Mouse (Mus musculus): ENCODE data around the gene Fdx1.

Gene Fdx1

GRCm38 (mm10) chr9:51961190-51961909 is 2.0 kb downstream of the Fdx1 start:
- DNase-seq = no peak

DNA sequence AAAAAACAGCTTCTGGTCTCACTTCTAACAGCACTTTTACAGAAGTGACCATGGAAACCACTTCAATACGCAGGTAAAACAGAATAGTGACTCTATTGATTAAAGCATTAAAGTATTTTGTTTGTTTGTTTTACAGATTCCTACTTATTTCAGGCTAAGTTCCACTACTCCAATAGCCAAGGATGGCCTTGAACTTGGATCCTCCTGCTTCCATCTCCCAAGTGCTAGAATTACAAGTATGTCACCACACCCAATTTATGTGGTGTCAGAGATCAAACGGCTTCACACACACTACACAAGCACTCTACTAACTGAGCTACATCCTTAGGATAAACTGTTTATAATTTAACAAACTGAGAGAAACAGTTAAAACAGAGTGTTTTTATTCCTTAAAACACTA is 3.0 kb downstream of the Fdx1 start:
- DNase-seq = no peak

GRCm38 (mm10) chr9:51958981-51959380 is 4.4 kb downstream of the Fdx1 start:
- no peak for DNase-seq

GRCm38 (mm10) chr9:51957025-51957424 is 6.3 kb downstream of the Fdx1 start:
- DNase-seq = no peak

- DNase-seq = no peak
Measured at GRCm38 (mm10) chr9:51956484-51956883, 6.9 kb downstream of the Fdx1 start.

GRCm38 (mm10) chr9:51951337-51951736 is 12.0 kb downstream of the Fdx1 start:
- peak; percentile 38 for DNase-seq

- no peak for DNase-seq
Measured at GRCm38 (mm10) chr9:51950667-51951066, 12.7 kb downstream of the Fdx1 start.

DNA sequence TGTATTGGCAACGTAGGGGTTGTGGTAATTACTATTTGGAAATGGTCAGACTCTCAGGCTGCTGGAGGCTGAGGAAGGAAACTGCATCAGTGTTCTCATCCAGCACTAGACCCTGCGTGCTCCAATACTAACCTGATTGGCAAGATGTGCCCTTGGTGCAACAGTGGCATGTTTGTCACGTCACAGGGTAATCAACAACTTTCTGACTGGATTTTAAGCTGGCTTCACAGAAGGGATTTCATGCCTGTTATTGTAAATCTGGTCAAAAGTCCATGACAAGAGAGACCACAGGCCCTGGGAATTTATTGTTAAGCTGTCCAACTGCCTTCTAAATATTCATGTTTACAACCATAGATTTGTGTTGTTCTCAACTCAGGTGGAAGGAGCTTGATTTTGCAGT is 13.1 kb downstream of the Fdx1 start:
- DNase-seq = no peak

- no peak for DNase-seq
Measured at GRCm38 (mm10) chr9:51943934-51944333, 19.4 kb downstream of the Fdx1 start.

DNA sequence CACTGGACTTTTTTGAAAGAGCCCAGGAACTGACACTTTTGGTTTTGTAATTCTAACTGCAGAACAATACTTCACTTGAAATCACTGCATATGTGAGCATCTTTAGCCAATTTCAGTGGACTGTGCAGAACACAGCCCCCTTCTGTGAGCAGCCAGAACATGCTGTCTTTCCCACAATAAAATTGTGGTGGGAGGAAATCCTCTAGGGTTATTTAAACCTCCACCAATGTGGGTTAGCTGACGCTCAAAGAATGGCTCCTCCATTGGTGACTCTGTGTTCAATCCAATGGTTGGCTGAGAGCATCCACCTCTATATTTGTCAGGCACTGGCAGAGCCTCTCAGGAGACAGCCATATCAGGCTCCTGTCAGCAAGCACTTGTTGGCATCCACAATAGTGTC is 28.7 kb downstream of the Fdx1 start:
- DNase-seq = no peak

DNA sequence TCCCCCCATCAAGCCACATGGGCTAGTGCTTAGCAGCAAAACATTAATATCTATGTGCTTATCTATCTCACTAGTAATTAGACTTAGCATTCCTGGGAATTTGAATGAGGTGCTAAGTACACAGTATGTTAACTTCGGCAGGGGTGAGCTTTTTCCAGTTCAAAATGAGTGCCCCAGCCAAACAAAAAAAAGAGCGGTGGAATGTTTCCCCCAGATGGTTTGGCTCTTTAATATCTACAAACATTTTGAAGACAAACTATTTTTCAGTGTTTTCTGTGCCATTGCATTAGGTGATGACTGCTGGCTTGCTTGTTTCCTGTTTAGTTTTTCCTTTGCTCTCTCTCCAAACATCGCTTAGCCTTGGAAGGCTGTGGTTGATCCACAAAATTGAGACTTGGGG is 31.4 kb downstream of the Fdx1 start:
- peak; percentile 10 for DNase-seq

- DNase-seq = no peak
Measured at GRCm38 (mm10) chr9:51931054-51931690, 32.2 kb downstream of the Fdx1 start.

GRCm38 (mm10) chr9:51929972-51930371 is 33.4 kb downstream of the Fdx1 start:
- no peak for DNase-seq

DNA sequence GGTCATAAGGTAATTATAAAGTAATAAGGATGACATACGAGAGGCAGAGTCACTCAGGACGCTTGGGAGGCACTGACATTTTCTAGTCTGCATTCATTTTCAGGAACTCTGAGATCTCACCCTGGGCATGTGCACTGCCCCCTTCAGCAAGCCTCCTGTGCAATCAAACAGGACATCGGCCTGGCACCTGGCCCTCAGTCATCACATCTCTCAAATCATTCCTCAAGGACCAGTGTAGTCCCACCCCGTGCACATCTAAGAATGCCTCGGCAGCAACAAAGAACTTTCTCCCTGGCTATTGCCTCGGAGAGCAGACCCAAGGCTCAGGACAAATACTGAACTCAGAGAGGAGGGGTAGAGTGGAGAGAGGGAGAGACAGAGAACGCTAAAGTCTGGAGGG is 34.7 kb downstream of the Fdx1 start:
- DNase-seq = no peak

GRCm38 (mm10) chr9:51928116-51928515 is 35.2 kb downstream of the Fdx1 start:
- DNase-seq = no peak

DNA sequence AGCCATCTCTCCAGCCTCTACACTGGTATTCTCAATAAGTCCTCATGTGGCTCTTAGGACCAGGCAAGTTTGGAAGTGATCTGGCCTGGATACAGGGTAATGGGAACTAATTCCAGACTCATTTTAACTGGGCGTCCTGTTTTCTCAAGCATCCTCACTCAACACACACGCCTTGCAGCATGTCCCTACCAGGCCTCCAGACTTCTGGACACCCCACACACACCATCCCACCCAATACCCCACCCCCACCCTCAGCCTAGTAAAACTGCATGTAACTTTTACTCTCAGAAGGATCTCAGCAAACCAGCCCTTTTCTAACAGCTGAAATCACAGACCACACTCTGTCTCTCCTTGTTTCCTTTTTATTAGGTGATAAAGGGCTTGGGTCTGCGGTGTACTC is 35.7 kb downstream of the Fdx1 start:
- DNase-seq = no peak

DNA sequence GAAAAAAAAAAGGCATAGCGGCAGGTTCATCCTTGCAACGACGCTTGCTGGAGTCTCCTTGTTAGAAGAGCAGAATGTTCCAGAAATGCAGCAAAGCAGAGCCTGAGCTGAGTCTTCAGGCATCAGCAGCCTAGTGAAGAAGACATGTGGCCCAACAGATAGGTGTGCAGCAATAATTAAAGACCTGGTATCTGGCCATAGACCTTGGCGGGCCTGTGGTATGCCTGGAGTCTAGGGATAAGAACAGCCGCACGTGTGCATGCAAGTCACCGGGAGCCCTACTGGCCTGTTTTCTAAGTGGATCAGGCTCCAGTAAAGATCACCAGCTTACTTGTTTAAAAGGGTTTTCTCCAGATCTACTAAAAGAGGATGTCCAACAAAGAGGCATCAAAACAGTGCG is 36.7 kb downstream of the Fdx1 start:
- no peak for DNase-seq

DNA sequence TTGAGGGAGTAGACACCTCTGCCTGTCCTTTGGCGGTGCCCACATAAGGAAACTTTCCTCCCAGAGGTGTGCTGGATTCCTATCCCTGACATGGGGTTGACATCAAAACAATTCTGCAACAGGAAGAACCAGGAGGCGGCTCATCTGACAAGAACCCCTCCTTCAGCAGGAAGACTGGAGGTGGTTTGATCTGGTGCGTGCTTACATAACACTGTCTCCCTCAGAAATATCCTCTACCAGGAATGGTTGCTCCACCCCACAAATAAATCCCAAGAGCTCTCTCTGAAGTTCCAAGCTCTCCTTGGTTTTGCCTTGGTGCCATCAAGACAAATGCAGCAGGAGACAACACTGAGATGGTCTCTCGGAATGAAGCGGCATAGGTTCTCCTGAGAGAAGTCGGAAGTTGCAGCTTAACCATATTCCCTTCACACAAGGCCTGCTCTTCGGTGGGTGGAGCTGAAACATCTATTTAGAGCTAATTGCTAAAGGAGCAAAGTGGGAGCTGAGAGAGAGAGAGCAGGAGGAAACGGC is 38.7 kb downstream of the Fdx1 start:
- DNase-seq = no peak

- no peak for DNase-seq
Measured at GRCm38 (mm10) chr9:51922756-51923155, 40.6 kb downstream of the Fdx1 start.

GRCm38 (mm10) chr9:51915580-51915979 is 47.8 kb downstream of the Fdx1 start:
- no peak for DNase-seq

DNA sequence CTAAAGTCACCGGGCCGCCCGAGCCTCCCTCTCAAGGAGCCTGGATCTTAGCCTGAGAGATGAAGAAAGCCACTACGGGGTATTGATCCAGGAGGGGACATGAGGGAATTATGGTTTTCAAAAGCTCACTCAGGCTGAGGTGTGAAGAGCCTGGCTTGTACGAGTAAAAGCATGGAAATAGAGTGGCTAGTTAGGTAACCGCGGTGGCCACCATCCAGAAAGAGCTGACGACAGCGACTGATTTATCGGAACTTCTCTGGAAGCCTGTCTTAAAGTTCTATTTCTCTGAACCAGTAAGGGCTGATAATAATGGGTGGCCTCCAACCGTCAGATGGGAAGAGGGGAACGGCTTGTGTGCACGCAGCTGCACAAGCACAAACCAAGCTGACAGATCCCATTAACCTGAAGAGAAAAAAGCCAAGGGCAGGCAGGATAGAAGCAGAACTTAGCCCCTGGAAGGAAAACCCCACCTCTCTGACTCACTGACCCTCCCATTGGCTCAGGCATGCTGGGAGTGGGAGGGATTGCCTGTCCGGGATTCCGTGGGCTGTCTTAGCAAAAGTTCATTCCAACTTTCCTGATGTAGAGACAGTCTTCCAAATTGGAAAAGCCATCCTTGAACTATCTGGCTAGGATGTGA is 48.8 kb downstream of the Fdx1 start:
- DNase-seq = no peak

DNA sequence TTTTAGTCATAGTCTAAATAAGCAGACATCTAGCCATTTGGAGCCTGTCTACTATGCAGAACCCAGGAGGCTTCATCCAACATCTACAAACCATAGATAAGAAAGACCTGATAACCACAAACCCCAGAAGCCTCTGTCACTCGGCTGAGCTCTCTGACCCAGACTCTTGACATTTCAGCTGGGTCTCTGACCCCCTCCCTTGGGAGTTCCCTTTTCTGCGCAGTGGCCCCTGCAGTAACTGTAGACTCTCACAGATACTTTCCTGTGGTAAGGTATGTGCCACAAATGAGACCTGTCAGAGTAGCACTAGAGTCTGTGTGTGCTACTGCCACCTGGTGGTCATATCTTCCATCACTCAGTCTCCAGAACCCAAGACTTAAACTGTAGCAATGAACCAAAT is 54.5 kb downstream of the Fdx1 start:
- peak; percentile 82 for DNase-seq

GRCm38 (mm10) chr9:51908255-51908654 is 55.1 kb downstream of the Fdx1 start:
- DNase-seq = no peak

DNA sequence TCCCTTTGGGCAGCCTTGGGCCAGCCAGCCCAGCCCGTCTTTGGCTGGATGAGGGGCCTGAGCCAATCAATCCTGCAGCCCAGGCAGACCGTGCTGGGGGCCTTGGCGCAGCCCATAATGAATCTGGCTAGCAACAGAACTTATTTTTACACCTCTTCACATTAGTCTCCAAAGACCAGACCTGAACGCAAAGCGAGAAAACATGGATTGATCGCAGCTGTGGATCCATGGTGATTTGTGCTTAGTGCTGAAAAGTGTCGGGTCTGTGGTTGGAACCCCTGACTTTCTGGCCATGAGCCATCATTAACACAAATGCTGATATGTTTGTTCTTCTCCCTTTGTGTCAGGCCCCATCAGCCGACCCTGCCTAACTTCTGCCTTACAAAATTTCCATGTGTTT is 56.4 kb downstream of the Fdx1 start:
- no peak for DNase-seq

Measured in lung, postnatal 14 days (tissue).